Mouse (Mus musculus) brain, embryonic 14.5 days (tissue): ENCODE data around the gene Kndc1. TPM values are rescaled to one million over a fixed set of nuclear protein-coding genes. Genes with fewer than 3 reads are reported as not detected.

Experiments used
- DNase-seq: peaks from one replicate; pipeline ENCODE4 v3.0.0-alpha.2; 2011; ENCODE audit warnings: low read depth
- CTCF ChIP-seq: fragments of 200-500 bp; IDR thresholded peaks from 2 replicates; pipeline ENCODE4 v1.5.1; 2012; ENCODE audit warnings: inconsistent platforms, mild to moderate bottlenecking, moderate library complexity, borderline replicate concordance; ENCODE audit not compliant: insufficient read depth, insufficient read length; ENCODE audit errors: extremely low read depth
- POLR2A ChIP-seq: fragments of 200-500 bp; IDR thresholded peaks from 2 replicates; pipeline ENCODE4 v1.6.1; 2012; ENCODE audit warnings: mild to moderate bottlenecking, inconsistent platforms, borderline replicate concordance; ENCODE audit not compliant: poor library complexity, insufficient read depth, insufficient read length, severe bottlenecking; ENCODE audit errors: extremely low read depth
- polyA plus RNA-seq: library from polyadenylated mRNA; depleted of rRNA; stranded (reverse); fragments of >200 nt; gene quantifications from 2 replicates; pipeline ENCODE4 v1.2.3, GENCODE M21; 2012

The Kndc1 gene
- polyA plus RNA-seq, 1 experiment: 33.3 TPM

DNA sequence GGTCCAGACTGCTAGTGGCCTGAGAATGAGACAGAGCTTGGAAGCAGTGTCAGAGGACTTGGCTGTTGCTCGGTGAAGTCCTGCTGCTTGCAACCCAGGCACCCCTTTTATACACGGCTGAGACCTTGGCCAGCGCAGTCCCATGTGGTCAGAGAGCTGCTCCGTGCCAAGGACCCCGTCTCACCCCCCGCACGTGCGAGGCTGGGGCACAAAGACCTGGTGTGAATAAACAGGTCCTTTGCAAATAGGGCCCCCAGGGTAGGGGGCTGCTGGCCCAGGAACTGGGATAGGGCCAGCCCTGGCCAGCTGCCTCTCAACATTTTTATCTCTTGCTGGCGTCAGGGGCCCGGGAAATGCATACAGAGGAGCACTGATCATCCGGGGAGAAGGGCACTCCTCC is 63.5 kb downstream of the Kndc1 start:
- no peak for TF ChIP-seq POLR2A
- TF ChIP-seq CTCF: no peak
- peak; percentile 45 for DNase-seq

- DNase-seq: no peak
- TF ChIP-seq POLR2A (no peak), CTCF (no peak)
Observed at GRCm38 (mm10) chr7:139961141-139961540, 66.6 kb downstream of the Kndc1 start.

DNA sequence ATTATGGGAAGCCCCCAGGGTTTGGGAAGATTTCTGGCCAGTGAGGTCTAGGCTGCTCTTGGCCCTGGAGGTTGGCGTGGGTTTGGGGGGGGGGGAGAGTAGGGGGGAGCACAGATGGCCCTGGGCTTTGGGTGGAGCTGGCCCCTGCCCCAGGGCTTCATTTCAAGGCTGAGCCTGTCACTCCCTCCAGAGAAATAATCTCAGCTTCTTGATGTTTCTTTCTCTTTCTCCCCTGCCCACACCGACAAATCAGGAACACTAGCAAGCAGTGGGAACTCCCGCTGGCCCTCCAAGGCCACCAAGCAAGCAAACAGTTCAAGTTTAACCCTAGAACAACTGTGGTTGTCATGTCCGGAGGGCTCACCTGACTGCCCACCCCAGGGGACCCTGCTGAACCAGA is 69.3 kb downstream of the Kndc1 start:
- no peak for DNase-seq

DNA sequence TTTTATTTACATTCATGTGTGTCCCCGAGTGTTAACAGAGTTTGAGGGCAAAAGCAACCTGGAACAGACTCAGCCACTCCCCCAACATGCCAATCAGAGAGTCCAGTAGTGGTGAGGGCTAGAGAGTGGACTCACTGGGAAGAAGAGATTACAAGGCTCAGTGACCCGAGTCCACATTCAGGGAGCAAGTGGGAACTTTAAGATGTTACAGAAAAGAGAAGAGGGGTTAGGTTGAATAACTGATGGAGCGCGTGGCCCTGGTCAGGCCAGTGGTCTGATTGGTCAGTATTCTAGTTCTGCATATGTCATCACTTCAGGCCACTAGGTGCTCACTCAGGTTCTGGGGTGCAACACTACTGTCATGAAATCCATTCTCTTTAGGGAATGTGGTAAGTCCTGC is 72.7 kb downstream of the Kndc1 start:
- DNase-seq: no peak
- no peak for TF ChIP-seq CTCF
- no peak for TF ChIP-seq POLR2A

More for the DNA sequence above, 69.3 kb downstream of the Kndc1 start:
- TF ChIP-seq POLR2A (no peak), CTCF (no peak)

DNA sequence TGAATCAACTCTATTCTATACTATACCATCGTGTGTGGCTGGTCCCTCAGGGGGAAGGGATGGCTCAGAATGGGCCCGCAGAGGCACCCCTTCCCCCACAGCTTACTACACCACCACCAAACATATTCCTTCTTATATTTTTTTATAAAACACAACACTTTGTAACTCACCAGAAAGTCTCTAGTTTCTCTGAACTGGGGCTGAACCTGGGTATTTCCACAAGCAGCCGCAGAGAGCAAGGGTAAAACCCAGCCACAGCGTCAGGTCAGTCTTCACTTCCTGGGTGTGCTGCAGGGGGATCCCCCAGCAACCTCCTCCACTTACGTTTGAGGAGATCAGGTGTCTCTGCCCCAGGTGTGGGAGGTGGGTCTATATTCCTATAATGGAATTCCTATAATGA is 73.9 kb downstream of the Kndc1 start:
- no peak for DNase-seq
- no peak for TF ChIP-seq CTCF
- TF ChIP-seq POLR2A: no peak

DNA sequence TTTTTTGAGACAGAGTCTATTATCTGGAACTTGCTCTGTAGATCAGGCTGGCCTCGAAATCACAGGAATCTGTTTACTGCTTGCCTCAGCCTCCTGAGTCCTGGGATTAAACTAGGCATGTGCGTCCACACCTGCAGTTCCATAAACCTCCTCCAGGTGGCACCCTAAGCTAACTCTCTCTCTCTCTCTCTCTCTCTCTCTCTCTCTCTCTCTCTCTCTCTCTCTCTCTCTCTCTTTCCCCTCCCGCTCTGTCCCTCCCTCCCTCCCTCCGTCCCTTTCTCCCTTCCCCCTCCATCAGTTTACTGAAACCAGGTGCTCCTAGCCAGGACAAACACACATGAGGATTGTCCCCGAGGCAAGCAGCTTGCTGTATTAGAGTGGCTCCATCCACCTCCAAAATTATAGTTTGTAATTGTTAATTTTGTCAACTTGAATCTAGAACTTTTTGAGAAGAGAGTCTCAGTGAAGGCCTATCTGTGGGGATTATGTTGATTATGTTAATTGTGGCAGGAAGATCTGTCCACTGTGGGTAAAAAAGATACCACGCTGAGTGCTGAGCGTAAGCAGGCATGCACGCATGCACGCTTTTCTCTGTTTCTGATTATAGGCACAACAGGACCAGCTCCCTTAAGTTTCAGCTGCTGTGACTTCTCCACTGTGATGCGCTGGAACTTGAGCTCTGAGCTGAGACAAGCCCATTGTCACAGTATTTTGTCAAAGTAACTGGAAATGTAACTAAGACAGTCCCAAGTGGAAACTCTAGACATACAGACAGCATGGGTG is 75.0 kb downstream of the Kndc1 start:
- TF ChIP-seq CTCF: peak; percentile 79
- TF ChIP-seq POLR2A: no peak

DNA sequence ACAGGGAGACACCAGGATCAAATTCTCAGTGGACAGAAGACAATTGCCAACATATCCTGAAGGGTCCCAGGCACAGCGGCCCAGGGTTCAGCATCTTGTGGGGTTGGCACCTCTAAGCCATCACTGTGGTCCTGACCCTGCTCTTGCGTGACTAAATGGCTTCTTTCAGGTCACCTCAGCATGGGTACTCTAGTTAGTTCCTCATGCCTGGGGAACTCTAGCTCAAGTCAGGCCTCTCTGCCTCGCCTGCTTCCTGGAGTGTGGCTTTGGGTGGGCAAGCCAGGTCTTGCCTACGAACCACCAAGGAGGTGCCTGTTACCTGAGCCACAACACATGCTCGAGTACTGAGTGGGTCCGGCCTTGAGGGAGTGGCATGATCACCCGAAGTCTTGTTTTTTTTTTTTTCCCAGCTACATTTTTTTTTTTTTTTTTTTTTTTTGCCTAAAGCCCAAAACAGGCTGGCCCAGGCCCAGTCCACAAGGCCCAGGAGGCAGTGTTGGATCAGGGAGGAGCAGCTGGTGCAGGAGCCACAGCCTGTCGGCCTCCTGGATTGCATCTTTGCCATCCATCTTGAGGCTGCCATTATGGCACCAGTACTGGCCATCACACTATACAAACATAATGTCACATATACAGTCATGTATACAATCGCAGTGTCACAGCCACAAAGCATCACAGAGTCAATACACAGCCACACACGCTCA is 75.9 kb downstream of the Kndc1 start:
- DNase-seq: no peak
- TF ChIP-seq CTCF: no peak
- no peak for TF ChIP-seq POLR2A

More for the DNA sequence above, 75.0 kb downstream of the Kndc1 start:
- DNase-seq: peak; percentile 87

DNA sequence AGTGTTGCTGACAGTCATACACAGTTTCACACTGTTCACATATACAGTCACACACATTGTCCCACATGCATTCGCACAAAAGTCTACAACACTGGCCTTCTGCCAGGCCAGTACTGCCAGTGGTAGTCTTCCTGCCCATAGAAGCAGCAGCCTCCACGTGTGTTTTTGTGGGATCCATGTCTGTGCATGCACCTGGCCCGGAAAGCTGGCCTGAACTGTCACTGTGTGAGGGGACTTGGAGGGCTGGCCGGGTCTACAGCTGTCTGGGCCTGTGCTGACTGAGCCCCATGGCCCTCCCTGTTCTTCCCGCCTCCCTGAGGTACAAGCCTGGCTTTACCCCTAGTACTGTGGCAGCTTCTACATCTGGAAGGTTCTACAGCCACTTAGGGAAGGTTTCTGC is 76.5 kb downstream of the Kndc1 start:
- TF ChIP-seq CTCF (no peak), POLR2A (no peak)
- no peak for DNase-seq

DNA sequence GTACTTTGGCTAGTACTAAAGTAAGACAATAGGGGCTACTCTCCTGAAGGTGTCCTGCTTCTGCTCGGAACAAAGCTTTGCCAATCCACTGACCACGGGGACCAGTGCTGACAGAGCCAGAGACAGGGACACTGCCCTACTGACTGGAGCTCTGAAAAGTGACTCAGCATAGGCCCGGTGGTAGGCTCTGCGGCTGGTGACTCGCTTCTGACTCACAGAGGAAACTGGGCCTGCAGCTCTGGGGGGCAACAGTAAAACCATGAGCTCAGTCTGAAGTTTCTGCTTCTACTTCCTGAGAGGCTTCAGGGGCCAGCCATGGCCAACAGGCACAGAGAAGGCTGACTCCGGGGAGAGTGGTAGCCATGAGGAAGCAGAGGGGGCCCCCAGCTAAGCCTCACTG is 76.9 kb downstream of the Kndc1 start:
- no peak for DNase-seq
- no peak for TF ChIP-seq POLR2A
- TF ChIP-seq CTCF: no peak

- no peak for DNase-seq
- TF ChIP-seq POLR2A (no peak), CTCF (no peak)
Observed at GRCm38 (mm10) chr7:139972923-139973331, 78.4 kb downstream of the Kndc1 start.

- TF ChIP-seq POLR2A (no peak), CTCF (no peak)
- no peak for DNase-seq
Observed at GRCm38 (mm10) chr7:139974307-139974706, 79.8 kb downstream of the Kndc1 start.

DNA sequence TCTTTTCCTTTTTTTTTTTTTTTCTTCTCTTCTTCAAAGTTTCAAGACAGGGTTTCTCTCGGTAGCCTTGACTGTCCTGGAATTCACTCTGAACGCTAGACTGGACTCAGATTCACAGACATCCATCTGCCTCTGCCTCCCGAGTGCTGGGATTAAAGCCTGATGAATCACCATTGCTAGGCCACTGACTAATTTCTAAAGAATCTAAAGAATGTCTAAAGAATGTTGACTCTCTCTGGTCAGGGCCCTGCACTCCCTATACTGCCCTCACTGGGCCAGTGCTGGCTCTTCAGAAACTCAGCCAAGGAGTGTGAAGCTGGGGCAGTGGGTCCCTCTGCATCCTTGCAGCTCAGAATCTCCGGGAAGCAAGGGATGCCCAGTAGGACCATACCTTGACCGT is 81.0 kb downstream of the Kndc1 start:
- DNase-seq: no peak
- TF ChIP-seq POLR2A (no peak), CTCF (no peak)

GRCm38 (mm10) chr7:139978278-139978892 is 83.9 kb downstream of the Kndc1 start, which contains the start of gene 6430531B16Rik:
6430531B16Rik (minus strand) TSS chr7:139978755.
- no peak for TF ChIP-seq POLR2A
- TF ChIP-seq CTCF: no peak
- peak; percentile 94 for DNase-seq
